Mouse (Mus musculus) thymus, adult 2 months (tissue): ENCODE results near the gene Pip5k1a.

Experiments
- CTCF ChIP-seq: fragments of 200-500 bp; IDR thresholded peaks from 2 replicates; pipeline ENCODE4 v1.5.1; 2012; ENCODE audit warnings: mild to moderate bottlenecking, control low read depth, low read length, moderate library complexity, borderline replicate concordance; ENCODE audit not compliant: control insufficient read depth, poor library complexity, insufficient read depth; ENCODE audit errors: extremely low read depth
- POLR2A ChIP-seq: fragments of 200-500 bp; IDR thresholded peaks from 2 replicates; pipeline ENCODE4 v1.6.1; 2012; ENCODE audit warnings: mild to moderate bottlenecking, low read length, control low read depth, moderate library complexity; ENCODE audit not compliant: control insufficient read depth, poor library complexity, insufficient read depth; ENCODE audit errors: extremely low read depth

DNA sequence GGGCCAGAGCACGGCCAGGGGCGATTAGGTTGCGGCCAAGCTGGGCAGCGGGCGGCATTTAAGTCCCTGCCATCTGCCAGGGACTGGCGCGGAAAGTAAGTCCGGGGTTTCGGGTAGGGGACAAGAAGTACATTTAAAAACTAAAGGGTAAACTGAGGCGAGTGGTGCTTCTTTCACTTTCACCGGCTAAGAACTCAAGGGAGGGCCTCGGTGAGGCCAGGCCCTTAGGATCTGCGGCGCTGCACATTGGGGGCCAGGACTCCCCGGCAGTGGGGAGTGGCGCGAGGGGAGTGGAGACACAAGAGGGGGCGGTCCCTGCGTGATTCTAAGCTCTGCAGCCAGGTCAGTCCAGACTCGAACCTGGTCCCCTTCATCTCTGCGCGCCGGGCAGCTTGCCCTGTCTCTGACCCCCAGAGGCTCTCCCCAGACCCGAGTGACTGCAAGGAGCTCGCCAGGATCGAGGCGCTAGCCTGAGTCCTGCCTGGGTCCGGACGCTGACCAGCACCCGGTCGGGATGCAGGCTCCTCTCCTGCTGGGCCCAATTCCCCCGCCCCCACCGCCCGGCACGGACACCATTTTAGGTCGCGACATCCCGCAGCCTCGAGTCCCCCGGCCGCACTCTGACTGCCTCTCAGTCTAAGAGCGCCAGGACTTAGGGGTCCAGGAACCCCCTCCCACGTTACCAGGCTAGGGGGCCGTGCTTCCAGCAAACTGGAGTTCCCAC lies 92.1 kb downstream of the Pip5k1a start:
- TF ChIP-seq CTCF: no peak
- no peak for TF ChIP-seq POLR2A
